Mouse (Mus musculus) heart, postnatal 10 days (tissue): ENCODE measurements around the gene Vars. TPM values are rescaled to one million over a fixed set of nuclear protein-coding genes. Genes with fewer than 3 reads are reported as not detected.
"Not testable (repeated sequence)": the region's sequence is repeated elsewhere in the genome, so short reads cannot be mapped to it uniquely, and the experiment has no call there.

Experiments
- DNase-seq, 2 experiments: peaks; one replicate each; pipeline ENCODE4 v3.0.0; 2021
- intact Hi-C: fragments of 180-260 bp; cut with DNase I; formaldehyde crosslinking; loops from one replicate; pipeline ENCODE4 v1.15.1; 2025
- total RNA-seq, 2 experiments: library from RNA; stranded (reverse); gene quantifications; 2 replicates each; pipeline ENCODE4 v1.2.3; 2021

The Vars gene
- total RNA-seq, 2 experiments from 2014 or later: 34.5 to 35.6 TPM

DNA sequence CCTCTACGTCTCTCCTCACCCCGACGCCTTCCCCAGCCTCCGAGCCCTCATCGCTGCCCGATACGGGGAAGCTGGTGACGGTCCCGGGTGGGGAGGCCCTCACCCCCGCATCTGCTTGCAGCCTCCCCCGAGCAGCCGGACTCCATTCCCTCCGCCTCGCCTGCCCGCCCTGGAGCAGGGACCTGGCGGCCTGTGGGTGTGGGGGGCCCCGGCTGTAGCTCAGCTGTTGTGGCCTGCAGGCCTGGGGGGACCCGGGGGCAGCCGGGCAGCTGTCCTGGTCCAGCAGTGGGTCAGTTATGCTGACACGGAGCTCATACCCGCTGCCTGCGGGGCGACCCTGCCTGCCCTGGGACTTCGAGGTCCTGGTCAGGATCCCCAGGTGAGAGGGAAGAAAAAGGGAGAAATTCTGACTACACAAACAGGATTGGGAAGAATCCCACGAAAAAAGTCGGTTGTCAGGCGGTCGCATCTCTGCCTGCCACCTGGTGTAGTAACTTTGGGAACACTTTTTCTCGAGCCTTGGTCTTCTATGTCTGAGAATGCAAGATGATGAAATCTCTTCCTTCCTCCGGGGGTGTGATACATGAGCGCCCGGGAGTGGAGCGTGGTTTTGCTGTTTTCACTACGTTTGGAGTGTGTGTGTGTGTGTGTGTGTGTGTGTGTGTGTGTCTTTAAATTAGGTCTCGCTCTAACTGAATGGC, 815 bp downstream of the Vars start:
- intact Hi-C loops: loop anchor here (10.0 kb wide), 1 partner anchor 233 kb away; the partner anchor contains the start of genes Atp6v1g2 and Nfkbil1
- no peak for DNase-seq

DNA sequence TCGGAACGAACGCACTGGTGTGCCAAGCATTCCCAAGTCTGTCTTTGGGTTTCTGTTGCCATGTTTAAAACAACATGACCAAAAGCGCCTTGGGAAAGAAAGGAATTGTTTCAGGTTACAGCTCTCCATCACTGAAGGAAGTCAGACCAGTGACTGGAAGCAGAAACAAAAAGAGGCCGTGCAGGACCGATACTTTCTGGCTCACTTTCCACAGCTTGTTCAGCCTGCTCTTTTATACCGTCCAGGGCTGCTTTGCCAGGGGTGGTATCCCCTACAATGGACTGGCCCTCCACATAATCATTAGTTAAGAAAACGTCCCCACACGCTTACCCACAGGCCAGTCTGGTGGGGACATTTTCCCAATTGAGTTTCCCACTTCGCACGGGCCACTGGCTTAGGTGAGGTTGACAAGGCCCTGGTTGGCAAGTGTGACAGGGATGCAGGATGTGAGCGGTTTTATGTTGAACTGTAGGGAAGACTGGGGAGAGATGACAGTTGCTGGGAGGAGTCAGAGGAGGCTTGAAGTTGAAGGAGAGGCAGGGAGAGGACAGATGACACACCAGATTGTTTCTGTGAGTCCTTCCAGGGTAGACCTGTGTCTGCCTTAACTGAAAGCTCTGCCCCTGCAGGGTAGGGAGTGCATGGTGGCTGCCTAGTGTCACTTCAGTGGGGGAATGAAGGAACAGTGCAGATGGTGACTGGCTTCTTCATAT, 1.5 kb downstream of the Vars start:
- intact Hi-C loops: loop anchor here (10.0 kb wide), 1 partner anchor 232 kb away; the partner anchor contains the start of genes Atp6v1g2 and Nfkbil1
- DNase-seq: no peak

DNA sequence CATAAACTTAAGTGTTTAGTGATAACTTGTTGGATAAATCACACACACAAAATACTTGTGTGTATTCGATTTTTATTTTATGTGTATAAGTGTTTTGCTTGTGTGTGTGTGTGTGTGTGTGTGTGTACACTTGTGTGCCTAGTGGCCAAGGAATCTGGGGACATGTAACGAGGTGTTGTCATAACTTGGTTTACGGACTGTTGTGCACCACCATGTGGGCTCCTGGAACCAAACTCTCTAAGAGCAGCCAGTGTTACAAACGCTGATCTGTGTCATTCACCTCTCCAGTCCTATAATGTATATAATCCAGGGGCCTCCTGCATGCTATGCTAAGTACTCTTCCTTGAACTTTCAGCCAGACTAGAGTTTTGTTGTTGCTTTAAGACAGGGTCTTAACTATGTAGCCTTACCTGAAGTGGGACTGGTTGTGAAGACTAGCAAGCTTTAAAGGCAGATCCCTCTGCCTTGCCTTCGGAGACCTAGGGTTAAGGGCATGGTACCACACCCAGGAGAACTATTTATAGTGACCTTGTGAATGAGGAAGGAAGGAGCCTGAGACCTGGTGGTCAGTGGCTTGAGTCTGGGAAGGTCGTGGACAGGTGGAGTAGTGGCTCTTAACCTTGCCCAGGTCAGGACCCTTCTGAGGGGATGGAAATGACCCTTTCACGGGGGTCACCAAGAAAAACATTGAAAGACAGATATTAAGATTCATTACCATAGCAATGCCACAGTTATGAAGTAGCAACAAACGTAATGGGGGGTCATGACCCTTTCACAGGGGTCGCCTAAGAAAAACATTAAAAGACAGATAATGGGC, 2.4 kb downstream of the Vars start:
- intact Hi-C loops: loop anchor here (10.0 kb wide), 1 partner anchor 232 kb away; the partner anchor contains the start of genes Atp6v1g2 and Nfkbil1
- no peak for DNase-seq

DNA sequence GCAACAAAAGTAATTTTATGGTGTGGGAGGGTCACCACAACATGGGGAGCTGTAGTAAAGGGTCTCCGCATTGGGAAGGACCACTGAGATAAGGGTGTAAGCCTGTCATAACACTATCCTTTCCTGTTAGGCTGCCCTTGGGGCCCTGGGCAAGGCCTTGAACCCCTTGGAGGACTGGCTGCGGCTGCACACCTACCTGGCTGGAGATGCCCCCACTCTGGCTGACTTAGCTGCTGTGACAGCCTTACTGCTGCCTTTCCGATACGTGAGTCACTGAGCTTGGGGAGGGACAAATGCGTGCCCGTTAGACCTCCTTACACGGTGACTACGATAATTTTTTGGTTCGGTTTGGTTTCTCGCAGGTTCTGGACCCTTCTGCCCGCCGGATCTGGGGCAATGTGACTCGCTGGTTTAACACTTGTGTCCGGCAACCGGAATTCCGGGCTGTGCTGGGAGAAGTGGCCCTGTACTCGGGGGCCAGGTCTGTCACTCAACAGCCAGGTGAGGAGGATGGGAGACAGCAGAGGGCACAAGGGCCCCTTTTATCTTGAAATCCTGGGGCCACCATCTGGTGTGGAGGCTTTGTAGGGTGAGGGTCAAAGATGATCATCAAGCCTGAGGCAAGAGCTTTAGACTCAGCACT, 3.4 kb downstream of the Vars start:
- intact Hi-C loops: loop anchor here (10.0 kb wide), 1 partner anchor 231 kb away; the partner anchor contains the start of genes Atp6v1g2 and Nfkbil1
- no peak for DNase-seq

DNA sequence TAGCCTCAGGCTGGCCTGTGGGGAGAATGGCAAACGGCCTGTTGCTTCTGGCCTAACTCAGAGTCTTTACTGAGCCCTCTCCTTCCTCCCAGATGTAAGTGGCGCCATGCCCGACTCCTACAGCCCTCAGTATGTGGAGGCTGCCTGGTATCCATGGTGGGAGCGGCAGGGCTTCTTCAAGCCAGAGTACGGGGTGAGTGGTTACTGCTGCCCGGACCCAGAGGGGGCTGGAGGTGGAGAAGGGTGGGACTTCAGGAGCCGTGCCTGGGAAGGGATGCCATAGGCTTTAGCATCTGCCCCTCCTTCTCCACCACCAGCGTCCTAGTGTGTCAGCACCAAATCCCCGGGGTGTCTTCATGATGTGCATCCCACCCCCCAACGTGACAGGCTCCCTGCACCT, 4.4 kb downstream of the Vars start:
- intact Hi-C loops: loop anchor here (10.0 kb wide), 1 partner anchor 230 kb away; the partner anchor contains the start of genes Atp6v1g2 and Nfkbil1
- no peak for DNase-seq

DNA sequence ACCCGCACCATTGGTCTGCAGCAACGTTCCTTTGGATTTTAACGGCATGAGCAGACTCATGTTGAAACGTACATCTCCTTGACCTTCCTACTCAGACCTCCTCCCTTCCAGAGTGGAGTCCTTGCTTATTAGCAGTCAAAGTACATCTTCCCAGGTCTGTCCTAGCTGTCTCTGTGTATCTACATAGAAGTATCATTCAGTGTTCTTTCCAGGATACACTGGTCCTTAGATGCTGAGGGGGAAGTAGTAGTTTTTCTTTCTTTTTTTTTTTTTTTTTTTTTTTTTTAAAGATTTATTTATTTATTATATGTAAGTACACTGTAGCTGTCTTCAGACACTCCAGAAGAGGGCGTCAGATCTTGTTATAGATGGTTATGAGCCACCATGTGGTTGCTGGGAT, 5.1 kb downstream of the Vars start:
- intact Hi-C loops: loop anchor here (10.0 kb wide), 1 partner anchor 229 kb away; the partner anchor contains the start of genes Atp6v1g2 and Nfkbil1
- DNase-seq: not testable (repeated sequence)

DNA sequence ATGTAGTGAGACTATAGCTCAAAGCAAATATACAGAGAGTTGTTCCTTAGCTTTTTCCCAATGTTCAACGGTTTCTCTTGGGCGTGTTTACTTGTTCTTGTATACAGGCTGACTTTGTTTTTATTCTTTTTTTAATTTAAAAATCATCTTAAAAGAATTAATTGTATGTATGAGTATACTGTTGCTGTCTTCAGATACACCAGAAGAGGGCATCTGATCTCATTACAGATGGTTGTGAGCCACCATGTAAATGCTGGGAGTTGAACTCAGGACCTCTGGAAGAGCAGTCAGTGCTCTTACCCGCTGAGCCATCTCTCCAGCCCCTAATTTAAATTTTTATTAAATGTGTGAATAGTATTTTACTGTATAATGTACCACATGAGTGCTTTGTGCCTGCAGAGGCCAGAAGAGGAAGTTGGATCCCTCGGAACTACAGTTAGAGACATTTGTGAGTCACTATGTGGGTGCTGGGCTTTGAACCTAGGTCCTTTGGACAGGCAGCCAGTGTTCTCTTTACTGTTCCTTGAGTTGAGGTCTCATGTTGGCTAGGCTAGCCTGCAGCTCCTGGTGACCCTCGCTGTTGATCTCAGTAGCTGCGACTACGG, 6.7 kb downstream of the Vars start:
- intact Hi-C loops: loop anchor here (10.0 kb wide), 1 partner anchor 227 kb away; the partner anchor contains the start of genes Atp6v1g2 and Nfkbil1

DNA sequence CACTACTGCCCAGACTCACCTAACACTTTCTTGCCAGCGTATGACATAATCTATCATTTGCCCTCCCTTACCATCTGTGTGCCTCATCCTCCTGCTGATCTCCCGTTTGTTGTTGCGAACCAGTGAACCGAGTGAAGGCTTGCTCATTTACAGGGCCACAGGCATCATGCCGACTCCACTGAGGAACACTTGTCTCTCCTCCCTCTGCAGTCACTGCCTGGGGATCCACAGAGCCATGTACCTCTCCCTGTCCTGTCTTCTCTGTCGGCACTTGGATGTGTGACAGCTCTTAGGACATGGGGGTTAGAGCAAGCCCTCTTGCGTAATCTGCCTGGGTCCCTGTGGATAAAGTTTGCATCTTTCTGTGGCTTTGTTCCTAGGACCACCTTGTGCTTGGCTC, 8.8 kb downstream of the Vars start:
- no peak for DNase-seq
- intact Hi-C loops: loop anchor here (10.0 kb wide), 1 partner anchor 225 kb away; the partner anchor contains the start of genes Atp6v1g2 and Nfkbil1

More for the DNA sequence above, 6.7 kb downstream of the Vars start:
- no peak for DNase-seq

DNA sequence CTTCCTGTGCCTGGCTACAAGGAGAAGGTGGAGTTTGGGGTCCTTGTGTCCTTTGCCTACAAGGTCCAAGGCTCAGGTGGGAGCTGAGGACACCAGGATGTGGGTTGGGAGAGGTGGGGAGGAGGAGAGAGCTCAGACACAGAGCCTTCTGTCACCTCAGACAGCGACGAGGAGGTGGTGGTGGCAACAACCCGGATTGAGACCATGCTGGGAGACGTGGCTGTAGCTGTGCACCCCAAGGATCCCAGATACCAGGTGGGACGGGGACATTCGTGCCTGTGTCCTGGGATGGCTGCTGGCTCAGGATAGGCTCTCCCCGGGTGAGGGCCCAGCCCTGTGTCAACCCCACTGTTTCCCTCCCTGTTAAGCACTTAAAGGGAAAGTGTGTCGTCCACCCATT, 10.7 kb downstream of the Vars start:
- intact Hi-C loops: no loop called here

DNA sequence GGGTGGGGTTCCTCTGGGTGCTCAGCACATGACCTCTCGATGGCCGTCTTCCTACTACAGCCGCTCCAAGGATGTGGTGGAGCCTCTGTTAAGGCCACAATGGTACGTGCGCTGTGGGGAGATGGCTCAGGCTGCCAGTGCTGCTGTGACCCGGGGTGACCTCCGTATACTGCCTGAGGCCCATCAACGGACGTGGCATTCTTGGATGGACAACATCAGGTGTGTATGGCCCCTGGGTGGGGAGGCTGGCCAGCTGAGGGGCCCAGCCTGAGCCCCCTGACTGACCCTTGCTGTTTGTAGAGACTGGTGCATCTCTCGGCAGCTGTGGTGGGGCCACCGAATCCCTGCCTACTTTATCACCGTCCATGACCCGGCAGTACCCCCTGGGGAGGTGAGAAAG, 11.6 kb downstream of the Vars start:
- intact Hi-C loops: no loop called here
- DNase-seq: no peak

More for the DNA sequence above, 10.7 kb downstream of the Vars start:
- DNase-seq: no peak

DNA sequence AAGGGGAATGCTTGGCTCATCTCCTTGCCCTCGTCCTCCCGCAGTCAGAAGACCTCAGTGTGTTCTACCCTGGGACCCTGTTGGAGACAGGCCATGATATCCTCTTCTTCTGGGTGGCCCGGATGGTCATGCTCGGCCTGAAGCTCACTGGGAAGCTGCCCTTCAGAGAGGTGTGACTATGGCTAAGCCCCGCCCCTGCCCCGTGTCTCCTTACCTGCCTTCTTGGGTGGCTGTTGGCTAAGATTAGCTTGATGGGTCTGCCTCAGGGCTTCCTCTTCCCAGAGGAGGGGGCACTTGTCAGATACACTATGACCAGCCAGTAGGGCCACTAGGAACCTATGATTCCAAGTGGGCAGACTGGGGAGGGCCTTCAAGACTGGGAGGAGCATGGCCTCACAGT, 12.4 kb downstream of the Vars start:
- DNase-seq: no peak
- intact Hi-C loops: no loop called here

DNA sequence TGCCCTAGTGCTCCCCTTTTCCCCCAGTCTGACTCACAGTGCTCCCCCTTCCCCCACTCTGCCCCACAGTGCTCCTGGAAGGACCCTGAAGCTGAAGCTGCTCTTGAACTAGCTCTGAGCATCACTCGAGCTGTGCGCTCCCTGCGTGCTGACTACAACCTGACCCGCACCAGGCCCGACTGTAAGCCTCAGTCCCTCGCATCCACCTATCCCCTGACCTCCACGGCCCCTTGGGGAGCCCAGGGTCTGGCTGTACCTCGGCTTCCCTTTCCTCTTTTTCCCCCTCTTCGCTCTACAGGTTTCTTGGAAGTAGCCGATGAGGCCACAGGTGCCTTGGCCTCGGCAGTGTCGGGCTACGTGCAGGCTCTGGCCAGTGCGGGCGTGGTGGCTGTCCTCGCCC, 14.5 kb downstream of the Vars start:
- no peak for DNase-seq
- intact Hi-C loops: no loop called here

DNA sequence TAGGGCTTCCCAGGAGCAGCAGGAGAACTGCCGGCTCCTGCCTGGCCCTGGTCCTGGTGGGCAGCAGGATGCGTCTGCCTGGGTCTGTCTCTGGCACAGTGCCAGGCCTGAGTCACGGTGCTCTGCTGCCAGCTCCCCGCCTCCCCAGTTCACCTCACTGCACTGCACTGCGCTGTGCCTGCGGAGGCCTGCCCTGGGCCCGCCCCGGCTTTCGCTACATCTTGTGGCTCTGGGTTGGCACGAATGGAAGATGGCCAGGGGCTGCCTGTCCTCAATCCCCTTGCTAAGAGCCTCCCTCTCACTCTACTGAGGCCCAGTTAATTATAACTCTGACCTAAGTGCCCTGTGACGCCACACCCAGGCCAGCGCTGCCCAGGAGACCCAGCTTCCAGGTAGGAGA, 15.6 kb downstream of the Vars start, which contains the start of gene Vwa7:
Gene Vwa7, plus strand, starts transcription at position 204 of the 400 bp plus-strand sequence.
- DNase-seq: peak; percentile 61
- intact Hi-C loops: no loop called here

DNA sequence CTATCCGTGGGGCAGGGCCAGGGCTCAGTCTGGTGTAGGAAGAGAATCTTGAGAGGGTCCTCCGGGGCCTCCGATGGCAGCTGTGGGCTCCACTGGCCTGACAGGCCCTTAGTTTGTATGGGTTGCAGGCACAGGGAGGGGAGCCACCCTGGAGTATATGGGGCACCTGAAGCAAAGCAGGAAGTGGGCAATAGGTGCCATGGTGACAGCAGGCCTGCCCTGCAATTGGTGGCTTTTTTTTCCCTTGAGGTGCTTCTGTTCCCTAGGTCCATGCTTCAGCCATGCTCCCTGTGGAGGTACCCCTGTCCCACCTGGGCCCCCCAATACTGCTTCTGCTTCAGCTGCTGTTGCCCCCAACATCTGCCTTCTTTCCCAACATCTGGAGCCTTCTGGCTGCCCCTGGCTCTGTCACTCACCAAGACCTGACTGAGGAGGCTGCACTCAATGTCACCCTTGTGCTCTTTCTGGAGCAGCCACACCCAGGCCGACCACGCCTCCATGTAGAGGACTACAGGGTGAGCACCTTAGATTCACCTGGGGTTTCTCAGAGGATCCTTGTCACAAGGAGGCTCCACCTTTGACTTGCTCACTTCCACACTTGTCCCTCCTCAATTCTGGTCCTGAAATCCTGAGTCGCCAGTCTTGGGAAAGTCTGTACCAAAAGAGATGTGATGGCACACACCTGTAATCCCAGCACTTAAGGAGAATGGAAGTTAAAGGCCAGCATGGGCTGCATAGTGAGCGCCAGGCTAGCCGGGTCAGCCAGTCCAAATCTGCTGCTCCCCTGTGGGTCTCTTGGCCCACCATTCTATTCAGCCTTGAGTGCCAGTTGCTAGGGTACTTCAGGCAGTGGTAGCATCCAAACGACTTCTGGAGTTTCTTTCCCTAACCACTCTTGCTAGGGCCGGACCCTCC, 16.3 kb downstream of the Vars start:
- intact Hi-C loops: no loop called here

DNA sequence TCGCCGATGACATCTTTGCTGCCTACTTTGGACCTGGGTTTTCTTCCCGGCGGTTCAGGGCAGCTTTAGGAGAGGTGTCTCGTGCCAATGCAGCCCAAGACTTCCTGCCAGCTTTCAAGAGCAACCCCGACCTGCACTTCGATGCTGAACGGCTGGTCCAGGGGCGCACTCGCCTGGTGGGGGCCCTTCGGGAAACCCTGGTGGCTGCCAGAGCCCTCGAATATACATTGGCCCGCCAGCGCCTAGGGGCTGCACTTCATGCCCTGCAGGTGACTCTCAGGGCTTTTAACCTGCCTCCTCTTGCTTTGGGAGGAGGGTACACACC, 16.9 kb downstream of the Vars start:
- DNase-seq: no peak

More for the DNA sequence above, 16.3 kb downstream of the Vars start:
- no peak for DNase-seq

DNA sequence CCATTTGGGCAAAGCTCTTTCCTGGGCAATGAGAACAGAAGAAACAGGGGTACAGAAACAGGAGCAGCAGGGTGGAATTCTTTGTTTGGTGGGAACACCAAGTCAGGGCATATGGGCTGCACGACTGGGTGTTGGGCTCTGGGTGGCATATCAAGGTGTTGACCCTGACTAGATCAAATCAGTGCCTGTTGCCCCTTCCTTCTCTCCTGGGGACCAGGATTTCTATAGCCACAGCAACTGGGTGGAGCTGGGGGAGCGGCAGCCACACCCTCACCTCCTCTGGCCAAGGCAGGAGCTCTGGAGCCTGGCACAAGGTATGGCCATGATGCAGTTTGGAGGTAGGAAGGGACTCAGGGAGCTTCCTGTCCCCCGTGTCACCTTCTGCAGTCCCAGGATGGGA, 17.4 kb downstream of the Vars start:
- intact Hi-C loops: no loop called here
- DNase-seq: no peak

More for the DNA sequence above, 16.9 kb downstream of the Vars start:
- intact Hi-C loops: no loop called here

DNA sequence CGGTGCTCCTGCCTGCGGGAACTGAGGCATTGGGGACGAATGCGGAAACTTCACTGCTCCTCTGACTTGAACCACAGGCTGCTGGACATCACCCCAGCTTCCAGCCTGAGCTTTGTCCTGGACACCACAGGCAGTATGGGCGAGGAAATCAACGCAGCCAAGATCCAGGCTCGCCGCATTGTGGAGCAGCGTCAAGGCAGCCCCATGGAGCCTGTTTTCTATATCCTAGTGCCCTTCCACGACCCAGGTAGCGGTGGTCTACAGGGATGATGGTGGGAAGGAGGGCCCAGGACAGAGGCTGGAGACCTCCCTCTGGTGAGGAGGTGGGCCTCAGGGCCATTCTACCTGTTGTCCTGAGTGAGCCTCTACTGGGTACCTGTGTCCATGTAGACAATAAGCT, 19.1 kb downstream of the Vars start:
- intact Hi-C loops: loop anchor here (2.0 kb wide), 1 partner anchor 59 kb away; the partner anchor contains the start of gene Ly6g6d
- no peak for DNase-seq

DNA sequence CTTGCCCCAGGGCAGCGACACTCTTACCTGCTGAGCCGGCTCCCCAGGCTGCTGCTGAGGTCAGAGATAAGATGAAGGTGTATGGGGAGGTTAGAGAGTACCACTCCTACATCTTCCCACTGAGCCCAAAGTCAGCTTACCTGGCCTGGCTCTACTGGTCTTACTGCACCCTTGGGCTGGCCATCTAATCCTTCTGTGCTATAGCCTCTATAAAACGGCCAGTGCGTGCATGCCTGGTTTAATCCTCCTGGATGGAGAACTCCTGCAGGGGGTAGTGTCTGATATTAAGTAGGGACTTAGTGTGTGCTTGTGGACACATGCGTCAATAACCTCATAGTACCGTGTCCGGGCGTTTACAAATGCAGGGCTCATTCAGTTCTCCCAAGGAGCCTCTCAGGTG, 19.8 kb downstream of the Vars start:
- intact Hi-C loops: loop anchor here (2.0 kb wide), 1 partner anchor 58 kb away; the partner anchor contains the start of gene Ly6g6d
- DNase-seq: no peak
